Mouse (Mus musculus) liver, adult 10 weeks (tissue): Measurements from ENCODE around the gene Gm11639. TPM values are rescaled to one million over a fixed set of nuclear protein-coding genes. Genes with fewer than 3 reads are reported as not detected.

ENCODE experiments used
- polyA plus RNA-seq: library from polyadenylated mRNA; stranded (reverse); fragments of 350-450 nt; fragmentation: Illumina TruSeq; extraction: RNeasy Lipid Tissue Mini Kit (QIAGEN cat#74804); gene quantifications from one replicate; pipeline ENCODE4 v1.2.3, GENCODE M21; 2014; ENCODE audit warnings: low read depth, low replicate concordance

Gm11639 gene
- 0.03 TPM for polyA plus RNA-seq

GRCm38 (mm10) chr11:104685548-104685947 is at the start of gene Gm11639:
Gm11639 (plus strand) TSS chr11:104685707.

GRCm38 (mm10) chr11:105063292-105063691 is 377.8 kb downstream of the Gm11639 start, which contains the start of gene Efcab3:
Efcab3 (plus strand) TSS chr11:105063592.

GRCm38 (mm10) chr11:105125735-105126519 is 440.4 kb downstream of the Gm11639 start, which contains the start of gene Mettl2:
Mettl2 (plus strand) TSS chr11:105126425.

GRCm38 (mm10) chr11:105146593-105146992 is 461.1 kb downstream of the Gm11639 start, which contains the start of gene Gm10842:
Gm10842 (plus strand) TSS chr11:105146893.

Other genes with a start within 250 kb of the Gm11639 start
- gene Kansl1, start 216.8 kb upstream of the Gm11639 start, polyA plus RNA-seq = 8.8 TPM
- 27.9 TPM for gene Cdc27, start 135.1 kb upstream of the Gm11639 start, polyA plus RNA-seq
- not detected for gene Myl4, start 135.0 kb upstream of the Gm11639 start, polyA plus RNA-seq
- gene Itgb3, start 77.7 kb upstream of the Gm11639 start, polyA plus RNA-seq = 0.95 TPM